Mouse (Mus musculus) bone marrow, adult 2 months (tissue): Measurements from ENCODE around the gene Lrfn1.

ENCODE experiments used
- CTCF ChIP-seq: fragments of 200-500 bp; IDR thresholded peaks from 2 replicates; pipeline ENCODE4 v1.5.1; 2011; ENCODE audit warnings: low read length, control low read depth; ENCODE audit not compliant: control insufficient read depth, insufficient read depth
- POLR2A ChIP-seq: fragments of 200-500 bp; IDR thresholded peaks from 2 replicates; pipeline ENCODE4 v1.6.1; 2011; ENCODE audit warnings: low read depth, mild to moderate bottlenecking, control low read depth, low read length, borderline replicate concordance; ENCODE audit not compliant: control insufficient read depth

GRCm38 (mm10) chr7:28423018-28423417 lies 28.8 kb upstream of the Lrfn1 start:
- no peak for TF ChIP-seq CTCF
- TF ChIP-seq POLR2A, result no peak
